Mouse (Mus musculus) heart, embryonic 14.5 days (tissue): ENCODE results near the gene Cmtm8. TPM values are rescaled to one million over a fixed set of nuclear protein-coding genes. Genes with fewer than 3 reads are reported as not detected.

ENCODE experiments used
- ATAC-seq: fragments of 200-750 bp; cut with Nextera tagmentation; 2 replicates; pipeline ENCODE4 v1.8.0; 2017; ENCODE audit warnings: low read depth, moderate TSS enrichment; ENCODE audit not compliant: insufficient number of reproducible peaks, insufficient read depth, low FRiP score
- H3K27ac ChIP-seq, 2 experiments: fragments of 200-500 bp in 1 of 2; fragments of 300-500 bp in 1 of 2; sonication (generic) in 1 of 2; replicated peaks in 1 of 2; 2 replicates each; pipeline ENCODE4 v1.5.1; 2012 to 2014; ENCODE audit warnings: low read depth in 2 of 2, low read length in 2 of 2, control low read depth in 1 of 2, mild to moderate bottlenecking in 1 of 2, mixed read lengths in 1 of 2; ENCODE audit not compliant: control insufficient read depth in 1 of 2, insufficient read depth in 1 of 2
- H3K27me3 ChIP-seq: fragments of 300-500 bp; sonication (generic); 2 replicates; pipeline ENCODE4 v1.6.1; 2014; ENCODE audit warnings: mild to moderate bottlenecking, low read length, control low read depth; ENCODE audit not compliant: control insufficient read depth, insufficient read depth
- H3K36me3 ChIP-seq: fragments of 300-500 bp; sonication (generic); 2 replicates; pipeline ENCODE4 v1.6.1; 2014; ENCODE audit warnings: mild to moderate bottlenecking, control low read depth, low read length, mixed read lengths; ENCODE audit not compliant: control insufficient read depth, insufficient read depth
- H3K4me1 ChIP-seq, 2 experiments: fragments of 200-500 bp in 1 of 2; fragments of 300-500 bp in 1 of 2; sonication (generic) in 1 of 2; 2 replicates each; pipeline ENCODE4 v1.6.1; 2012 to 2014; ENCODE audit warnings: low read length in 2 of 2, control low read depth in 1 of 2, mixed read lengths in 1 of 2; ENCODE audit not compliant: control insufficient read depth in 2 of 2, insufficient read depth in 2 of 2
- H3K4me2 ChIP-seq: fragments of 300-500 bp; sonication (generic); 2 replicates; pipeline ENCODE4 v1.6.1; 2014; ENCODE audit warnings: mild to moderate bottlenecking, low read length
- H3K4me3 ChIP-seq, 2 experiments: fragments of 200-500 bp in 1 of 2; fragments of 300-500 bp in 1 of 2; sonication (generic) in 1 of 2; 2 replicates each; pipeline ENCODE4 v1.5.1; 2012 to 2014; ENCODE audit warnings: low read length in 2 of 2, mild to moderate bottlenecking in 2 of 2, control low read depth in 1 of 2, low read depth in 1 of 2, moderate library complexity in 1 of 2; ENCODE audit not compliant: control insufficient read depth in 1 of 2, insufficient read depth in 1 of 2
- H3K9ac ChIP-seq: fragments of 300-500 bp; sonication (generic); 2 replicates; pipeline ENCODE4 v1.6.1; 2014; ENCODE audit warnings: mild to moderate bottlenecking, low read length
- H3K9me3 ChIP-seq: fragments of 300-500 bp; sonication (generic); 2 replicates; pipeline ENCODE4 v1.6.1; 2016; ENCODE audit warnings: low read length, control low read depth; ENCODE audit not compliant: control insufficient read depth
- WGBS: fragments of 180-500 bp; shearing (Covaris S2); extraction: QIAGEN DNeasy Blood & Tissue Kit; methylation state at CpG from one replicate; pipeline ENCODE4 v1.1.7; 2014; 5-methylcytosine and 5-hydroxymethylcytosine counted together
- polyA plus RNA-seq: library from polyadenylated mRNA; unstranded; fragments of >200 nt; fragmentation: Nextera tagmentation; extraction: Ambion mirVana; gene quantifications from 2 replicates; pipeline ENCODE4 v1.2.1, GENCODE M21; 2014

Gene Cmtm8
- polyA plus RNA-seq, 1 experiment from 2014 or later, result 15.1 TPM

DNA sequence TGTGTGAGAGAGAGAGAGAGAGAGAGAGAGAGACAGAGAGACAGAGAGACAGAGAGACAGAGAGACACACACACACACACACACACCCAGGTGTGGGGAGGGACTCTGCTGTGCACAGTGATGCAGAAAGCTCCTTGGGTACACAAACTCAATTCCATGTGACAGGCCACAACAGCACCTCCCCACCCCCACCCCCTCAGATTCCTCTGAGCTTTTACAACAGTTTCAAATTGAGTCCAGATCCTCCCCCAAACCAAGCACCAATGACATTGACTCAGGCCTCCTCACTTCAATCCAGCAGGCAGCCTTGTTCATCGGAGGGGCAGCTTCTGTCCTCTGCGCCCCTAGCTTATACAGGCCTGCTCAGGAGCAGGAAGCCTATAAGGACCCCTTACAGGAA, 76.4 kb downstream of the Cmtm8 start:
- H3K4me1 ChIP-seq, result peaks cover 4 to 8% of the 10 kb centered on the region in 2 experiments; a peak in 3 of 4 replicates
- H3K36me3 ChIP-seq, result peaks cover 23% of the 10 kb centered on the region
- no peak overlapping the region for H3K9ac ChIP-seq
- 58% methylated on average over 2 of the region's 2 CpGs for WGBS
- no peak overlapping the region; a peak in 1 of 4 replicates for H3K27ac ChIP-seq
- H3K4me2 ChIP-seq, result no peak overlapping the region
- H3K9me3 ChIP-seq, result no peaks in the 10 kb centered on the region
- no peak overlapping the region for H3K4me3 ChIP-seq
- ATAC-seq, result no peak
- no peaks in the 10 kb centered on the region for H3K27me3 ChIP-seq

DNA sequence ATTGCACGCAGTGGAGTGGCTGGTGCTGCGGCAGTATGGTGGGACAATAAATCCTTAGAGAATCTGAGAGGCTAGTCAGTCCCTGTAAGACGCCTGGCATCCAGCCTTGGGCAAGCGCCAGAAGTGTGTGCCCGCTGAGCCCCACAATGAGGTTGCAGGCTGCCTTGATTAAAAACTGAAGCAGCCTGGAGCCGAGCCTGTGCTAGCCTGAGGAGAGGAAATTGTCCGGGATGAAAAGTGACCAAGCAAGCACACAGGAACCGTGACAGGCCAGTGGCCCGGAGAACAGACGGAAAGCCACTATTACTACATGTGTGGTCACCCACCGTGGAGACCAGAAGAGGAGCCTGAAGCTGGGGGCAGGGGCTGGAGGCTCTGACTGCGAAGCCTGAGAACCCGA, 76.9 kb downstream of the Cmtm8 start:
- 82% methylated on average over 13 of the region's 13 CpGs for WGBS
- H3K36me3 ChIP-seq, result peaks cover 23% of the 10 kb centered on the region
- H3K9me3 ChIP-seq, result no peaks in the 10 kb centered on the region
- no peaks in the 10 kb centered on the region for H3K27me3 ChIP-seq
- H3K9ac ChIP-seq, result no peak overlapping the region
- peaks cover 4 to 8% of the 10 kb centered on the region in 2 experiments; a peak in 3 of 4 replicates for H3K4me1 ChIP-seq
- no peak overlapping the region for H3K4me2 ChIP-seq
- no peak for ATAC-seq
- H3K27ac ChIP-seq, result no peak overlapping the region
- H3K4me3 ChIP-seq, result no peak overlapping the region

DNA sequence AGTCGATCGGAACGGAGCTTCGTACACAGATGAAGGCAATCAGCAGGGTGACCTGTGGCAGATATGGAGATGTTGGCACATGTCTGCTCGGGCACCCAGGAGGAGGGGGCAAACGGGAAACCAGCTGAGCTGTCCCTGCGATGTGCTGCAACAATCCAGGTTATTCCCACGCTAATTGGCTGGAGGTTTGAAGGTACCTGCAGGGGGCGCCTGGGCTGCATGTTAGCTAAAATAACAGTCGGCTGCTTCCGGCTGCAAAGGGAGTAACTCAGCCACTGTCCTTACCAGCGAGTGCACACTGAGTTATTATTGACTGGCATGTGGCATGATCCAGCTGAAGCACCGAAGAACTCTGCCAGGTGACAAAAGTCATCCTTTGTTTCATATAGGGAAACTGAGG, 80.6 kb downstream of the Cmtm8 start:
- peaks cover 49% of the 10 kb centered on the region for H3K36me3 ChIP-seq
- H3K4me1 ChIP-seq, result peaks cover 4 to 8% of the 10 kb centered on the region in 2 experiments; a peak in 3 of 4 replicates

DNA sequence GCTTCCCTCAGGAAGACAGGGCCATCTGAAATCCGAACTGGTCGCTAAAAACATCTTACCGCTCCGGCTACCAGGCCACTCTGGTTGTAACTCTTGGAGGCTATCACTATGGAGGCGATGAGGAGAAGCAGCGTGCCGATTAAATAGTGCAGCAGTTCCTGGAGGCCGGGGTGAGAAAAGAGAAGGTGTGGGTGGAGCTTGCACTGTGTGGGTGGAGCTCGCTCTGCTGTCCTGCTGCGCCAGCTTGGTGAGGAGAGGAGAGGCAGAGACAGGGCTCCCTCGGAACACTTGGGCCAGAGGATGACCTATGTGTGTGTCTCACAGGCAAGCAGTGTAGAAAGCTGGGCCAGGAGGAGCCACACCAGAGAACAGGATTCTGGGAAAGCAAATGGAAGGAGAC, 82.1 kb downstream of the Cmtm8 start:
- Histone ChIP-seq H3K9ac (no peak overlapping the region), H3K9me3 (no peaks in the 10 kb centered on the region), H3K4me3 (no peak overlapping the region), H3K27ac (no peak overlapping the region), H3K27me3 (no peaks in the 10 kb centered on the region), H3K4me2 (no peak overlapping the region), H3K4me1 (no peaks in the 10 kb centered on the region; a peak in 1 of 4 replicates), H3K36me3 (peaks cover 59% of the 10 kb centered on the region)
- no peak for ATAC-seq
- 68% methylated on average over 11 of the region's 11 CpGs for WGBS

More for the DNA sequence above, 80.6 kb downstream of the Cmtm8 start:
- Histone ChIP-seq H3K4me2 (no peak overlapping the region), H3K4me3 (no peak overlapping the region), H3K27ac (no peak overlapping the region), H3K27me3 (no peaks in the 10 kb centered on the region), H3K9ac (no peak overlapping the region), H3K9me3 (no peaks in the 10 kb centered on the region)
- ATAC-seq, result no peak
- WGBS, result 59% methylated on average over 13 of the region's 13 CpGs

DNA sequence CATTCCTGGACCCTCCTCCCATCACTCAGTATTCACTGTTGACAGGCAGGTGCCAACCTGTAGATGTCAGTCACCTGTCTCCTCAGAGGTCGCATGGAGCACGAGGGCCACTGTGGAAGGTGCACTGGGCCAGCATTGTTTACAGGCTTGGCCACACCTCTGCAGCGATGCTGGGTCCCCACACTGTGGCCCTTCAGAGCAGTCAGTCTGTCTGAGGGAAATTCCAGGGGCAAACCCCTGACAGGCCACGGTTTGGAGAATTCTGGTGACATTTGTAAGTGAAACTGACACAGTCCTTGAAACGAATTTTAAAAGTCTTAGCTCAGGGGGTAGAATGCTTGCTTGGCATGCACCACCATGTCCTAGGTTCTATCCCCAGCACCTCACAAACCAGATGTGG, 83.6 kb downstream of the Cmtm8 start:
- Histone ChIP-seq H3K9ac (no peak overlapping the region), H3K4me2 (no peak overlapping the region), H3K27me3 (no peaks in the 10 kb centered on the region), H3K27ac (no peak overlapping the region), H3K4me3 (no peak overlapping the region), H3K9me3 (no peaks in the 10 kb centered on the region), H3K4me1 (no peaks in the 10 kb centered on the region), H3K36me3 (peaks cover 68% of the 10 kb centered on the region)
- no peak for ATAC-seq
- 84% methylated on average over 5 of the region's 5 CpGs for WGBS

DNA sequence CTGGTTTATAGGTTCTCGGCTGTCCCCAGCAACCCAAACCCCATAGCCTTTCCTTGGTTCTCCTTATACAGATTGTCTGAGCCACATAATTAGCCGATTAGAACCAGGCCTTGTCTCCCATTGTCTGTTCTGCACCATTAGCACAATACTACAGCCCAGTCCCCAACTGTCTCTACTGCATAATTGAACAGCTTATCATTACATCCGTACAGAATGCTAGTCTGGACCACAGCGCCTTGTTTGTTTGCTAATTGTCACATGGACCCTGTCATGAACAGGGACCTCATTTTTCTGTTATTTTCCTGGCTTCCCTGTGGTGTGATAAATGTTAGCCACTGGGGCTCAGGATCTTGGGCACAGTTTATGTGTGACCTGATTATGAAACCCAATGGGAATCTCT, 84.1 kb downstream of the Cmtm8 start:
- no peaks in the 10 kb centered on the region for H3K27me3 ChIP-seq
- 90% methylated on average over 4 of the region's 4 CpGs for WGBS
- ATAC-seq, result no peak
- no peaks in the 10 kb centered on the region for H3K9me3 ChIP-seq
- no peak overlapping the region for H3K27ac ChIP-seq
- H3K36me3 ChIP-seq, result peaks cover 73% of the 10 kb centered on the region
- no peak overlapping the region for H3K4me3 ChIP-seq
- no peaks in the 10 kb centered on the region for H3K4me1 ChIP-seq
- no peak overlapping the region for H3K4me2 ChIP-seq
- H3K9ac ChIP-seq, result no peak overlapping the region

DNA sequence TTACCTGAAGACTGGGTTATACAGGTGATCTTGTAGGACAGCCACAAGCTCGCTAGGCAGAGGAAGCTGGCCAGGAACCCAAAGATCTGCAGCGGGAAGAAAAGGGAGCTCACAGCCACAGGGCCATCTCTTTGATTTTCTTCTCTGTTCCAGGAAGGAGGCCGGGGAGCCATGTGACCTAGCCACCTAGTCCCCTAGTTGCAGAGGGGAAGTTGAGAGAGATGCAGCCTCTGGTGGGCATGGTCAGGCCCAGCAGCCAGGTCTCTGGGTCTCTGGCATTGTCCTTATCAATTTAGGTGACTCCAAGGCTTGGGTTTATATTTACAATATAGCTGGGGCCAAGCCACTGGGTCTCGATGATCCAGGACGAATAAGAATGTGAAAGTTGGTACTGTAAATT, 85.2 kb downstream of the Cmtm8 start:
- Histone ChIP-seq H3K9me3 (no peaks in the 10 kb centered on the region), H3K4me3 (no peak overlapping the region), H3K4me2 (no peak overlapping the region), H3K9ac (no peak overlapping the region), H3K4me1 (no peaks in the 10 kb centered on the region), H3K36me3 (peaks cover 75% of the 10 kb centered on the region), H3K27ac (no peak overlapping the region), H3K27me3 (no peaks in the 10 kb centered on the region)
- no peak for ATAC-seq
- 79% methylated on average over 5 of the region's 5 CpGs for WGBS

DNA sequence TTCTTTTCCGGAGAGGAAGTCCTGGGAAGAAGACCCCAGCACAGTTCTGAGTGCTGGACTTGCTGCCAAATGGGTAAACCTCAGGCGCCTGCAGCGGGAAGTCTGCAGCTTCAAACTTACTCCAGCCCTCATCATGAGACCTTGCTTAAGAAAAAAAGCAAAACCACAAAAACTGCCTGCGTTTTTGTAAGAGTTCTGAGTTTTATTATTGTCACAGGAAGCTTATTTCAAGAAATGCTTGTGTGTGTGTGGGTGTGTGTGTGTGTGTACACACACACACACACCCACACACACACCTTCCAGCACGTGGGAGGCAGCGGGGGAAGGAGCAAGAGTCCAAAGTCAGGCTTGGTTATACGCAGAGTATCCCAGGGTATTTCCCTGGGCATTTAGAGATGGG, 85.7 kb downstream of the Cmtm8 start:
- 76% methylated on average over 7 of the region's 7 CpGs for WGBS
- Histone ChIP-seq H3K9me3 (no peaks in the 10 kb centered on the region), H3K4me2 (no peak overlapping the region), H3K4me1 (peaks cover under 1 to 2% of the 10 kb centered on the region in 2 experiments; a peak in 3 of 4 replicates), H3K4me3 (no peak overlapping the region), H3K9ac (no peak overlapping the region), H3K27ac (no peak overlapping the region), H3K27me3 (no peaks in the 10 kb centered on the region), H3K36me3 (peaks cover 75% of the 10 kb centered on the region)
- no peak for ATAC-seq
